Mouse (Mus musculus) heart, embryonic 11.5 days (tissue): ENCODE measurements at regions not wholly inside any gene's neighbourhood (a gene's known extent, or its start where the extent isn't known, plus 50 kb on each side); places are given as distances from the start of the nearest gene placed in this dataset.

ENCODE experiments used
- ATAC-seq: fragments of 200-750 bp; cut with Nextera tagmentation; replicated peaks from 2 replicates; pipeline ENCODE4 v1.8.0; 2017; ENCODE audit warnings: moderate library complexity; ENCODE audit not compliant: insufficient number of reproducible peaks, low FRiP score, low TSS enrichment
- H3K27ac ChIP-seq: fragments of 300-500 bp; sonication (generic); 2 replicates; pipeline ENCODE4 v1.5.1; 2014; ENCODE audit warnings: mild to moderate bottlenecking, low read depth, low read length
- H3K27me3 ChIP-seq: fragments of 300-500 bp; sonication (generic); 2 replicates; pipeline ENCODE4 v1.6.1; 2014; ENCODE audit warnings: mild to moderate bottlenecking, low read length, mixed read lengths; ENCODE audit not compliant: control insufficient read depth, insufficient read depth
- H3K36me3 ChIP-seq: fragments of 300-500 bp; sonication (generic); 2 replicates; pipeline ENCODE4 v1.6.1; 2014; ENCODE audit warnings: mild to moderate bottlenecking, low read length, moderate library complexity, mixed read lengths; ENCODE audit not compliant: control insufficient read depth, insufficient read depth
- H3K4me1 ChIP-seq: fragments of 300-500 bp; sonication (generic); 2 replicates; pipeline ENCODE4 v1.6.1; 2014; ENCODE audit warnings: low read length; ENCODE audit not compliant: control insufficient read depth, insufficient read depth
- H3K4me2 ChIP-seq: fragments of 300-500 bp; sonication (generic); 2 replicates; pipeline ENCODE4 v1.6.1; 2014; ENCODE audit warnings: mild to moderate bottlenecking, moderate library complexity
- H3K4me3 ChIP-seq: fragments of 300-500 bp; sonication (generic); 2 replicates; pipeline ENCODE4 v1.5.1; 2014; ENCODE audit warnings: low read depth, low read length
- H3K9ac ChIP-seq: fragments of 300-500 bp; sonication (generic); 2 replicates; pipeline ENCODE4 v1.6.1; 2014; ENCODE audit warnings: mild to moderate bottlenecking, low read depth, low read length, moderate library complexity
- H3K9me3 ChIP-seq: fragments of 300-500 bp; sonication (generic); replicated peaks from 2 replicates; pipeline ENCODE4 v1.6.1; 2016; ENCODE audit warnings: low read length; ENCODE audit not compliant: control insufficient read depth
- WGBS: fragments of 180-500 bp; shearing (Covaris S2); extraction: QIAGEN DNeasy Blood & Tissue Kit; methylation state at CpG from one replicate; pipeline ENCODE4 v1.1.7; 2014; ENCODE audit not compliant: insufficient replicate concordance; 5-methylcytosine and 5-hydroxymethylcytosine counted together

DNA sequence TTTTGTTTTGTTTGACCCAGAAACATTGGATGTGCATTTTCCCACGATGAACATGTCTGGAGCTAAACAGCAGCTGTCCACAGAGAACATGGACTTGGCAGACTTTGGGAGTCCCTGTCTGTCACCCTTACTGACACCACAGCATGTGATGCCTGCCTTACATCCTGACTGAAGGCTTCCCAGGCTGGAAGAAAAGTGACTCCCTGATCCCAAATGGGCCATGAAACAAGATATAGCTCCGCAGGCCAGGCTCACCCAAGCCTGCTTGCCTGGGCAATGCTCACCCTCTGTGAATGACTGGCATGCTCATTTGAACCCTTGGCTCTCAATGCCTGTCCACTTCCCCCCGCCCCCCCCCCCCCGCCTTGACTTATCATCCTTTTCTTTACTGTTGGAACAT is 57.1 kb upstream of the Sfrp2 start:
- H3K27me3 ChIP-seq, result no peaks in the 10 kb centered on the region
- no peak overlapping the region for H3K4me3 ChIP-seq
- WGBS, result 40% methylated on average over 4 of the region's 4 CpGs
- no peak for ATAC-seq
- no peak overlapping the region for H3K4me2 ChIP-seq
- no peaks in the 10 kb centered on the region for H3K36me3 ChIP-seq
- no peak overlapping the region for H3K27ac ChIP-seq
- peaks cover 10% of the 10 kb centered on the region for H3K4me1 ChIP-seq
- H3K9ac ChIP-seq, result no peak overlapping the region
- no peaks in the 10 kb centered on the region for H3K9me3 ChIP-seq

- ATAC-seq, result no peak
- no peaks in the 10 kb centered on the region for H3K36me3 ChIP-seq
- 45% methylated on average over 1 of the region's 1 CpGs for WGBS
Measured at GRCm38 (mm10) chr3:83709531-83709930, 56.6 kb upstream of the Sfrp2 start.

DNA sequence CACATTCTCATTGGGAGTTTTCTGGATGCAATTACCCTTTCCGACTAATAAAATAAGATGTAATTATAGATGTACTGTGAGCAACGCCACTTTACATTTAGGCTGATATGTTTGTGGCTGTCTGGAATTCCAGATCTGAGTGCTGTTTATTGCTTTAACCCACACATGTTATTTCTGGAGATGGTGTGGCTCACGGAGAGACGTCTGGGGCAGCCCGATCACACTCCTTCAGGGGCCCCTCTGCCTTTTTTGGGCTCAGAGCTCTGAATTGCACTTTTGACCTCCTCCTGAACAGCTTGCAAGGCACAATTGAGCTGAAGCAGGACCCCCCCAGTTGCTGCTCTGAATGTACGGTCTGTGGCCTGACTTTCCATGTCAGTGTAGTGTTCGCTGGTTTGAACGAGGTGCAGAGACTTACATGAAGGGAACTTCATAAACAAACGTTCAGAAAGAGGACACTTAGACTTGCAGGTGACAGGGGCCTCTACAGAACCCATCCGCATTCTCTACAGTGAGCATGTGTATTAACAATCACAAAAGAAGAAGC is 55.1 kb upstream of the Sfrp2 start:
- Histone ChIP-seq H3K9me3 (no peaks in the 10 kb centered on the region), H3K27ac (no peak overlapping the region)

More at GRCm38 (mm10) chr3:83709531-83709930, 56.6 kb upstream of the Sfrp2 start:
- Histone ChIP-seq H3K9ac (no peak overlapping the region), H3K4me1 (peaks cover 10% of the 10 kb centered on the region), H3K27ac (no peak overlapping the region), H3K9me3 (no peaks in the 10 kb centered on the region), H3K4me3 (no peak overlapping the region), H3K4me2 (no peak overlapping the region), H3K27me3 (no peaks in the 10 kb centered on the region)

DNA sequence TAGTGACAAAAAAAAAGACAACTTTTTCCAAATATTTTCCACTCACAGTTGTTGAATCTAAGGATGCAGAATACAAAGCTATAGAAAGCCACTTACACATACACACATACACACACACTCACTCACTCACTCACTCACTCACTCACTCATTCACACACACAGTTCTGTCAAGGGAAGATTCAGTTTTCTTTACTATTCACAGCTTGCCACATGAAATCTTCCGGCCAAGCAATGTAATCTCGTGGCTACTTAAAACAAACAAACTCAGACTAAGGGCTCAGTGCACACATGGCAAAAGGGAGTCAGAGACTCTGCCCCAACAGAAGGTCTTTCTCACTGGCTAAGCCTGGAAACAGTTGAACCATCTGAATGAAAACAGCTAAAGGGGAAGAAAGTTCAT is 53.8 kb upstream of the Sfrp2 start:
- H3K4me1 ChIP-seq, result peaks cover 10% of the 10 kb centered on the region
- H3K9me3 ChIP-seq, result no peaks in the 10 kb centered on the region
- H3K4me2 ChIP-seq, result no peak overlapping the region
- no peak for ATAC-seq
- 53% methylated on average over 2 of the region's 2 CpGs for WGBS
- H3K4me3 ChIP-seq, result no peak overlapping the region
- H3K9ac ChIP-seq, result no peak overlapping the region
- no peak overlapping the region for H3K27ac ChIP-seq
- H3K36me3 ChIP-seq, result no peaks in the 10 kb centered on the region
- H3K27me3 ChIP-seq, result no peaks in the 10 kb centered on the region

More for the DNA sequence above, 55.1 kb upstream of the Sfrp2 start:
- 38% methylated on average over 10 of the region's 10 CpGs for WGBS
- H3K4me3 ChIP-seq, result no peak overlapping the region
- no peak overlapping the region for H3K9ac ChIP-seq
- no peaks in the 10 kb centered on the region for H3K36me3 ChIP-seq
- peaks cover 10% of the 10 kb centered on the region for H3K4me1 ChIP-seq
- H3K27me3 ChIP-seq, result no peaks in the 10 kb centered on the region
- H3K4me2 ChIP-seq, result no peak overlapping the region
- ATAC-seq, result no peak

- Histone ChIP-seq H3K4me2 (no peak overlapping the region), H3K9me3 (no peaks in the 10 kb centered on the region), H3K4me3 (no peak overlapping the region), H3K9ac (no peak overlapping the region), H3K4me1 (peaks cover 10% of the 10 kb centered on the region), H3K36me3 (no peaks in the 10 kb centered on the region), H3K27me3 (no peaks in the 10 kb centered on the region), H3K27ac (no peak overlapping the region)
- 46% methylated on average over 6 of the region's 6 CpGs for WGBS
- no peak for ATAC-seq
Measured at GRCm38 (mm10) chr3:83714572-83714971, 51.5 kb upstream of the Sfrp2 start.
